Mouse (Mus musculus) kidney, adult 2 months (tissue): ENCODE results near the gene Idh2.

ENCODE experiments used
- CTCF ChIP-seq: fragments of 200-500 bp; conservative IDR thresholded peaks from 2 replicates; pipeline ENCODE4 v1.5.1; 2011; ENCODE audit warnings: low read depth, mild to moderate bottlenecking, control low read depth, low read length, moderate library complexity, mixed read lengths; ENCODE audit not compliant: insufficient read depth, insufficient read length
- POLR2A ChIP-seq: fragments of 200-500 bp; IDR thresholded peaks from one replicate; pipeline ENCODE4 v1.6.1; 2011; ENCODE audit warnings: low read depth, low read length, control low read depth

GRCm38 (mm10) chr7:80055781-80056180 lies 59.4 kb downstream of the Idh2 start:
- TF ChIP-seq CTCF (no peak), POLR2A (no peak)
